Mouse (Mus musculus) spleen, adult 2 months (tissue): ENCODE measurements around the gene Ranbp10. TPM values are rescaled to one million over a fixed set of nuclear protein-coding genes. Genes with fewer than 3 reads are reported as not detected.

Experiments
- DNase-seq, 2 experiments: peaks; one replicate each; pipeline versions ENCODE4 v3.0.0 to v3.0.0-alpha.2; 2012 to 2021; ENCODE audit warnings: low spot score in 2 of 2, low read depth in 1 of 2
- H3K27ac ChIP-seq: fragments of 200-500 bp; 2 replicates; pipeline ENCODE4 v1.5.1; 2012; ENCODE audit warnings: low read length, inconsistent platforms; ENCODE audit not compliant: insufficient read depth
- H3K27me3 ChIP-seq: fragments of 200-500 bp; 2 replicates; pipeline ENCODE4 v1.6.1; 2012; ENCODE audit warnings: mild to moderate bottlenecking, moderate library complexity, low read length, inconsistent platforms; ENCODE audit not compliant: control insufficient read depth, insufficient read depth
- H3K36me3 ChIP-seq: fragments of 200-500 bp; 2 replicates; pipeline ENCODE4 v1.6.1; 2012; ENCODE audit warnings: mild to moderate bottlenecking, low read length, inconsistent platforms; ENCODE audit not compliant: control insufficient read depth, insufficient read depth
- H3K4me1 ChIP-seq: fragments of 200-500 bp; 2 replicates; pipeline ENCODE4 v1.6.1; 2011; ENCODE audit warnings: inconsistent platforms; ENCODE audit not compliant: control insufficient read depth, insufficient read depth, insufficient read length
- H3K4me3 ChIP-seq: fragments of 200-500 bp; 2 replicates; pipeline ENCODE4 v1.5.1; 2011; ENCODE audit warnings: mild to moderate bottlenecking, inconsistent platforms; ENCODE audit not compliant: insufficient read depth, insufficient read length; ENCODE audit errors: extremely low read depth
- CTCF ChIP-seq: fragments of 200-500 bp; IDR thresholded peaks from 2 replicates; pipeline ENCODE4 v1.5.1; 2011; ENCODE audit warnings: mild to moderate bottlenecking, inconsistent platforms; ENCODE audit not compliant: insufficient read depth, insufficient read length, insufficient replicate concordance; ENCODE audit errors: extremely low read depth
- POLR2A ChIP-seq: fragments of 200-500 bp; IDR thresholded peaks from 2 replicates; pipeline ENCODE4 v1.6.1; 2011; ENCODE audit warnings: low read depth, low read length, inconsistent platforms
- WGBS: fragments of 180-500 bp; shearing (Covaris S2); methylation state at CpG from one replicate; pipeline ENCODE4 v1.1.7; 2018; 5-methylcytosine and 5-hydroxymethylcytosine counted together
- polyA plus RNA-seq: library from polyadenylated mRNA; depleted of rRNA; stranded (reverse); fragments of >200 nt; gene quantifications from 2 replicates; pipeline ENCODE4 v1.2.3, GENCODE M21; 2012

The Ranbp10 gene
- polyA plus RNA-seq, 1 experiment: 59.9 TPM

DNA sequence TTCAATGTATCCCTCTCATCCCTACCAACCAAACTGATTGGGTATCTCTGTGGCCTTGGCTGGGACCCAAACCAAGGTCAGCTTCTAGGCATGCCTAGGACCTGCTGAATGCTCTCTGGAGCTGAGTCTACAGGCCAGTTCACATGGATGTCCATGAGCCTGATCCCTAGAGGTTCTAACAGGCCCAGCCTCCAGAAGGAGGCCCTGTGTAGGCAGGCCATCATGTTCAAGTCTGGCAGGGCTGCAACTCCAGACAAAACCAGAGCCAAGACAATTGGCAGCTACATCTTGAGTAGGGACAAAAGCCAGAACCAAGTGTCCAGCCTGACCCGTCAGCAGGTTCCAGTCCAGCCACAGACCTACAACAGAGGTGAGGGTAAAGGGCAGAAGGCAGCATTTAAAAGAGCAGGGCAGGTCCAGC lies 53.7 kb downstream of the Ranbp10 start:
- WGBS: 100% methylated on average over 1 of the region's 1 CpGs
- no peak for DNase-seq
- H3K4me3 ChIP-seq: no peak overlapping the region
- no peaks in the 10 kb centered on the region for H3K27me3 ChIP-seq
- no peaks in the 10 kb centered on the region for H3K4me1 ChIP-seq
- H3K36me3 ChIP-seq: peaks cover 48% of the 10 kb centered on the region
- H3K27ac ChIP-seq: no peak overlapping the region
- no peak for TF ChIP-seq CTCF
- no peak for TF ChIP-seq POLR2A

DNA sequence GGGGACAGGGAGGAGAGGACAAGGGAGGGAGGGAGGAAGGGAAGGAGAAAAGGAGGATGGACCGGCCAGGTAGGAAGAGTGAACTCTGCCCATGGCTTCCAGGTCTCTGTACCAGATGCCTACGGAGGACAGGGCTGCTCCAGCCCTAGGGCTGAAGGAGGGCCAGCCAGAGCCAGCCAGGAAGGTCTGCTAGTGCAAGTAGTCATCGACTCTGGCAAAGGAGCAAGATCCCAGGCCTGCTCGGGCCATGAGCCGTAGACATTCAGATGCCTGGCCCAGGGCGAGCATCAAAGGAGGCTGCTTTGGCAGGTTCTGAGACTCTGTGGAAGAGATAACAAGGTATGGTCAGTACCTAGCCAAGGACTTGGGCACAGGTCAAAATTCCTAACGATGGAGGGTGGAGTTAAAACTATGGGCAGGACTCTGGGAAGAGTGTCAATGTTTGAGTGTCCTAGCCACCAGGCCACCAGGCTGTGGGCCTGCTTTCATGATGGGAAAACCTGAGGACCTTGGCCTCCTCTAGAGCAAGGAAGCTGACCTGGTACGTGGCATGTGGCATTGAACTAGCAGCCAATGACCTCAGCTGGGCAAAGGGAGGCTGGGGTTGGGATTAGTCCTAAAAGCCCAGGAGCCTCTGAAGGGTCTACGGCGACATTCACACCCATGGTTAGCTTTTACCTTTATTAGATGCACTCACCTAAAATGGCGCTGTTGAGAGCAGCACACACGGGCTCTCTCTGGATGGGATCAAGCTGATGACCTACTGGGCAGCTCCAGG lies 55.6 kb downstream of the Ranbp10 start:
- H3K27ac ChIP-seq: no peak overlapping the region
- no peaks in the 10 kb centered on the region for H3K27me3 ChIP-seq
- no peak for DNase-seq
- whole genome bisulfite sequencing: 96% methylated on average over 12 of the region's 12 CpGs
- no peak for TF ChIP-seq POLR2A
- TF ChIP-seq CTCF: no peak
- H3K36me3 ChIP-seq: peaks cover 42% of the 10 kb centered on the region
- no peaks in the 10 kb centered on the region for H3K4me1 ChIP-seq
- H3K4me3 ChIP-seq: no peak overlapping the region

DNA sequence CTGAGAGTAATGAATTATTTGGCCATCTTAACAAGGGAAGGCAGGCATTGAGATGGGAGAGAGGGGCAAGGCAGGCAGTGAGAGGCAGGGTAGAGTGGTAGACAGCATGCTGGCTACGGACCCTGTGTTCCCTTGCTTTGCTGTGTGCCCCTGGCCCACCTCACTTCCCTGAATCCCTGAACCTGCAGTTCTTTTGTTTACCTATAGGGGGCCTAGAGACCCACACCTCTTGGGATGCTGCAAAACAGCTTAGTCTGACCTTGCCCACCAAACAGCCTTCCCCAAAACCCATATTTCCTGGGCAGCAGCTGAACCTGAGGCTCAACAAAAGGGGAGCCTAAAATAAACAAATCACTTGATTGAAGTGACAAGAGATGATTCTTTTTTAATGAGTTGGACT lies 56.5 kb downstream of the Ranbp10 start:
- peak in 1 of 2 experiments; percentile 9 for DNase-seq
- Histone ChIP-seq H3K36me3 (peaks cover 40% of the 10 kb centered on the region), H3K4me3 (no peak overlapping the region), H3K4me1 (no peaks in the 10 kb centered on the region), H3K27me3 (no peaks in the 10 kb centered on the region), H3K27ac (no peak overlapping the region)
- WGBS: 63% methylated on average over 1 of the region's 1 CpGs
- TF ChIP-seq POLR2A: no peak
- TF ChIP-seq CTCF: no peak; the same call in 1 of the 2 replicates

DNA sequence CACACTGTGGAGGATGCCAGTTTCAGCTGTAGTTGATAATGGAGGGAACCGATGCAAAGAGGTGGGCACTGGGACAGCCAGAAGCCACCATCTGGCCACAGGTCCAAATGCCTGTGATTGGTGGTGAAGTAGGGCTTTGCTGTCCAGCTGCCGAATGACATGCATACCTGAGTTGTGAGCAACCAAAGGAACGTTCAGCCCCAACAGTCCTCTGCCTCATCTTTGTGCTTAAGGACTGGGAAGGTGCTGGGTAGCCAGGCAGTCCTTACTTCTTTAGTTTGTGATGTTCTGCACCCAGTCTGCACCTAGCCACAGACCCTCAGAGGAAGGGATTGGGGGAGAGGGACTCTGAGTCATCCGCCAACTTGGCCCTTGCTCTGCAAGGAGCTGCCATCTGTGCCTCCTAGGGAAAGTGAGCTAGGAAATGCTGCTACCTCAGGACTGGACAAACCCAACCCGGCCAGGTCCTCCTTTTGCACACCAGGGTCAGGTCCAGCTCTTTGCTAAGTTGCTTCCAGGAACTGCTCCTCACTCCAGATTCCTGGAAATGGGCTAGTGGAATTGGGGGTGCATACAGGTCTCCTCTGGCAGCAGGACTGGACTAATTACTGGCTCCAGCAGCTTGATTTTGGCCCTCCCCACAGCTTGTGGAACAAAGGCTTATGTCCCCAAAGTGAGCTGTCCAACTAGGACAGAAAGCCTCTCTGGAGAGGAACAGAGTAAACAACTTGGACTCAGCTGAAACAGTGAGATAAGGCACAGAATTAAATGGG lies 58.5 kb downstream of the Ranbp10 start:
- TF ChIP-seq CTCF: no peak
- no peak for TF ChIP-seq POLR2A
- no peaks in the 10 kb centered on the region for H3K27me3 ChIP-seq
- peaks cover 29% of the 10 kb centered on the region for H3K36me3 ChIP-seq
- no peak for DNase-seq
- no peaks in the 10 kb centered on the region for H3K4me1 ChIP-seq
- 95% methylated on average over 5 of the region's 5 CpGs for WGBS
- no peak overlapping the region for H3K4me3 ChIP-seq
- H3K27ac ChIP-seq: no peak overlapping the region

DNA sequence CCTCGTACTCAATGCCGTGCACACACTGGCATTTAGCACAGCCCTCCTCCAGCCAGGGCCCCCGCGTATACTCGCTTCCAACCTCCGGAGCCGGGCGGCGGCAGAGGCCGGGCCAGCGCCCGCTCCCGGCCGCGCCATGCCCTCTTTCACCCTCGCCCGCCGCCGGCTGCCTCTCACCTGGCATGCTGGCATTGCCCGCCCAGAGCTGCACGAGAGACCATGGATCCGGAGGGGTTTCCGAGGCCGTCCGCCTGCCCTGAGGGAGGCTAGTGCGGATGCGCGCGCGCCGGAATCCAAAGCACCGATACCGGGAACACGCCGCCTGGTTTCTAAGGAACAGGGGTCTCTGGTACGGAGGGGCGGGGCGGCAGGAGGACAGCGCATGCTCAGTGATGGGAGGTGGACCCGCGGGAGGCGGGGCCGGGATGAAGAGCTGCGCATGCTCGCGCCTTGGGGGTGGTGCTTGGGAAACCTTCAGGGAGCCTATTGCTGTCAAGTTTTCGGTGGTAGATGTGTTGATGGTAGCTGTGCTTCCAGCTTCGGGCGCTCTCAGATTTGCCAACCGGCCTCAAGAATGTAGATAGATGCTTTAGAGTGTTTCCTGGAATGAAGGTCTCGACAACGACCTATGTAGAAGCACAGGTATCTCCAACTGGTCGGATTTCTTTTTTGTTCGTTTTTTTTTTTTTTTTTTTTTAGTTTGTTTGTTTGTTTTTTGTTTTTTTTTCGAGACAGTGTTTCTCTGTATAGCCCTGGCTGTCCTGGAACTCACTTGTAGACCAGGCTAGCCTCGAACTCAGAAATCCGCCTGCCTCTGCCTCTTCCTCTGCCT lies 68.7 kb downstream of the Ranbp10 start, which contains the start of gene Gfod2:
Gene Gfod2, minus strand, starts transcription at position 388 of the 832 bp plus-strand sequence.
- TF ChIP-seq POLR2A (no peak), CTCF (no peak)
- no peaks in the 10 kb centered on the region; the same call in 1 of the 2 replicates for H3K4me1 ChIP-seq
- no peak within 1 kb of the TSS; the same call in 1 of the 2 replicates for H3K27ac ChIP-seq
- H3K36me3 ChIP-seq: no peaks in the 10 kb centered on the region
- DNase-seq: peak; percentile 77 to 95
- 3% methylated on average over 57 of the region's 57 CpGs for WGBS
- H3K27me3 ChIP-seq: no peaks in the 10 kb centered on the region
- peak within 1 kb of the TSS; percentile 97 for H3K4me3 ChIP-seq

DNA sequence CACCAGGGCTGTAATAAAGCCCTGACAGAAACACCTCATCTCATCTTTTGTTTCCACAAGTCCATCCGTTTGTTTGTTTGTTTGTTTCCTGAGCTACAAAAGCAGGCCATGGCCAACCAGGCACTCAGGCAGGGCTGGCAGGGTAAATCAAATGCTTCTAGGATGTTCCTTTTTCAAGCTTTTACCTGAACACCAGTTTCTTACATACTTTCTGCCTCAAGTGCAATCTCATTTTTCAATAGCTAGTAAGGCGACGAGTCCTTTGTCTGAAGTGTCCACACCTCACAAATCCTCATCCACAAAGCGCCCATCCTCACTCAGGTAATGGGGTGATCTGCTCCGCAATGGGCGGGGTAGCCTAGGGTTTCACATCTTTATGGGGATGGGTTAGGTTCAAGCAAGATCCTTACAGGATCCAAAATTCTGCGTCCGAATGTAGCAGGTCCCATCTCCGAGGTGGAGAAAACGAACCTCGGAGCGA lies 69.3 kb downstream of the Ranbp10 start:
- Histone ChIP-seq H3K36me3 (no peaks in the 10 kb centered on the region), H3K4me1 (no peaks in the 10 kb centered on the region; the same call in 1 of the 2 replicates), H3K27ac (no peak overlapping the region), H3K27me3 (no peaks in the 10 kb centered on the region), H3K4me3 (peak overlapping the region; percentile 97)
- no peak for DNase-seq
- TF ChIP-seq POLR2A (no peak), CTCF (no peak)
- 12% methylated on average over 12 of the region's 12 CpGs for WGBS
